ENCODE assay signal across 24 mouse cellular contexts in genomic region chr5:29688352-29688751, GRCm38 (mm10). TPM values are rescaled to one million over a fixed set of nuclear protein-coding genes. Genes with fewer than 3 reads are reported as not detected.
DNase-seq lines count a peak whose midpoint lies in the region; ATAC-seq and TF ChIP-seq lines count a peak whose summit lies in the region.
"Had no signal": no experiment of that assay in that cellular context is flagged by ENCODE, and none has a peak within 500 bp of the region (broad histone marks: within the 10 kb centered on the region; RNA-seq: fewer than 3 reads in every experiment).

No protein-coding gene starts in this region.

- 35% methylated on average over 7 of the region's 7 CpGs for WGBS in stomach, postnatal 0 days

- DNase-seq in layer of hippocampus, adult 2 months (ENCODE audit: low spot score in 2 of 2) = no peak
- no peak for DNase-seq in layer of hippocampus, adult 11-12 months (ENCODE audit: low spot score)
- DNase-seq in 416B (ENCODE audit: low read depth) = peak; percentile 84
- DNase-seq in NIH3T3 (ENCODE audit: low read depth) = peak; percentile 79
- DNase-seq in stomach, postnatal 0 days (ENCODE audit: low spot score) = peak; percentile 31
- no peak for DNase-seq in gastrocnemius, postnatal 4 days (ENCODE audit: low spot score in 2 of 2)
- DNase-seq in urinary bladder, adult 2 months (ENCODE audit: low spot score) = no peak
- DNase-seq: cerebellum, adult 2 months; gastrocnemius, adult 2 months; layer of hippocampus, adult 9-11 months; thymus, adult 18-20 months had no signal

- H3K27ac ChIP-seq in layer of hippocampus, adult 2 months = no peak overlapping the region
- H3K27ac ChIP-seq in stomach, postnatal 0 days (replicated peaks) = no peak overlapping the region; the same call in 1 of the 2 replicates
- H3K27ac ChIP-seq: gastrocnemius, adult 2 months; heart, embryonic 13.5 days had no signal

- TF ChIP-seq CTCF in layer of hippocampus, adult 2 months (conservative IDR thresholded peaks at IDR 0.05) = peak; percentile 41
- TF ChIP-seq CTCF in stomach, postnatal 0 days (IDR thresholded peaks at IDR 0.05; ENCODE audit: low read depth) = peak; percentile 63

- no peaks in the 10 kb centered on the region for H3K4me1 ChIP-seq in stomach, postnatal 0 days (replicated peaks; ENCODE audit: control insufficient read depth, insufficient read depth)
- H3K4me1 ChIP-seq: heart, embryonic 13.5 days had no signal

- no peak overlapping the region for H3K9ac ChIP-seq in stomach, postnatal 0 days (ENCODE audit: low read length)
- H3K9ac ChIP-seq: heart, embryonic 13.5 days had no signal

- H3K9me3 ChIP-seq in stomach, postnatal 0 days (ENCODE audit: control insufficient read depth, low read length) = no peaks in the 10 kb centered on the region
- H3K9me3 ChIP-seq: heart, embryonic 13.5 days had no signal

- no peak overlapping the region for H3K4me2 ChIP-seq in stomach, postnatal 0 days (replicated peaks; ENCODE audit: low read depth)
- H3K4me2 ChIP-seq: heart, embryonic 13.5 days; liver, embryonic 11.5 days had no signal

- no peak overlapping the region for H3K4me3 ChIP-seq in layer of hippocampus, adult 2 months
- no peak overlapping the region for H3K4me3 ChIP-seq in stomach, postnatal 0 days (ENCODE audit: low read depth, low read length)
- H3K4me3 ChIP-seq: gastrocnemius, adult 2 months; heart, embryonic 13.5 days; megakaryocyte, embryonic 14.5 days; myocyte had no signal

- TF ChIP-seq EP300 in stomach, postnatal 0 days (optimal IDR thresholded peaks at IDR 0.05) = no peak

- H3K36me3 ChIP-seq in stomach, postnatal 0 days (ENCODE audit: control insufficient read depth, insufficient read depth, low read length) = no peaks in the 10 kb centered on the region
- H3K36me3 ChIP-seq: heart, embryonic 13.5 days had no signal

- ATAC-seq in stomach, postnatal 0 days (ENCODE audit: low FRiP score, low TSS enrichment) = peak; percentile 30; the same call in 1 of the 2 replicates

- no peaks in the 10 kb centered on the region for H3K27me3 ChIP-seq in stomach, postnatal 0 days (ENCODE audit: control insufficient read depth, insufficient read depth, low read length)
- H3K27me3 ChIP-seq: heart, embryonic 13.5 days had no signal

RNA-seq across cellular contexts. Expression of gene Dnajb6, which starts 47.1 kb away (rescaled TPM):
- 100 to 1,000 TPM; 173 to 175 TPM for total RNA-seq in layer of hippocampus, adult 2 months (2021)
- polyA plus RNA-seq in stomach, postnatal 0 days (2015; fragmentation: Nextera tagmentation; extraction: Ambion mirVana) = 144 and 148 TPM in 2 replicates
- 10 to 100 TPM; 82.6 to 98.4 TPM for total RNA-seq in gastrocnemius, postnatal 4 days (2021)
- polyA plus RNA-seq in urinary bladder, adult 2 months (2012; rRNA removed) = 92.2 and 100 TPM in 2 replicates

RNA-seq across cellular contexts. Expression of gene Gm5129, which starts 47.4 kb away (rescaled TPM):
- total RNA-seq in layer of hippocampus, adult 2 months (2021) = not detected
- not detected in 2 replicates for polyA plus RNA-seq in stomach, postnatal 0 days (2015; fragmentation: Nextera tagmentation; extraction: Ambion mirVana)
- total RNA-seq in gastrocnemius, postnatal 4 days (2021) = not detected
- not detected in 2 replicates for polyA plus RNA-seq in urinary bladder, adult 2 months (2012; rRNA removed)
- total RNA-seq: adrenal gland, postnatal 10 days; gastrocnemius, adult 2 months; granulocyte monocyte progenitor cell, adult 5-6 weeks; left cerebral cortex, adult 8-10 months had no signal
- polyA plus RNA-seq: forebrain, embryonic 11.5 days; heart, embryonic 13.5 days; hindbrain, embryonic 16.5 days; limb, embryonic 11.5 days; liver, embryonic 11.5 days; lung, embryonic 16.5 days; midbrain, embryonic 14.5 days; neural tube, embryonic 14.5 days had no signal

Comparison
In these comparisons a context has a peak if more than half of its experiments do, and no peak if none do; other contexts are left out.
1. DNase-seq: peak in 416B (single experiment), NIH3T3 (single experiment) and stomach, postnatal 0 days (single experiment); none in layer of hippocampus, adult 2 months (0 of 2), layer of hippocampus, adult 11-12 months (single experiment), gastrocnemius, postnatal 4 days (0 of 2) and urinary bladder, adult 2 months (single experiment).